Mouse (Mus musculus) bone marrow macrophage, adult 2 months (primary cell): ENCODE measurements around the gene Mat2b. TPM values are rescaled to one million over a fixed set of nuclear protein-coding genes. Genes with fewer than 3 reads are reported as not detected.

Experiments used
- H3K27ac ChIP-seq: 2 replicates; pipeline ENCODE4 v1.5.1; 2012; ENCODE audit warnings: low read depth, low read length; ENCODE audit not compliant: insufficient read depth
- H3K4me1 ChIP-seq: 2 replicates; pipeline ENCODE4 v1.6.1; 2012; ENCODE audit warnings: low read length; ENCODE audit not compliant: control insufficient read depth, insufficient read depth
- H3K4me3 ChIP-seq: 2 replicates; pipeline ENCODE4 v1.5.1; 2012; ENCODE audit warnings: mild to moderate bottlenecking, low read length, moderate library complexity; ENCODE audit not compliant: insufficient read depth
- CTCF ChIP-seq: IDR thresholded peaks from 2 replicates; pipeline ENCODE4 v1.5.1; 2012; ENCODE audit warnings: low read depth, mild to moderate bottlenecking, low read length, moderate library complexity
- POLR2A ChIP-seq: IDR thresholded peaks from 2 replicates; pipeline ENCODE4 v1.6.1; 2012; ENCODE audit warnings: mild to moderate bottlenecking, low read depth, low read length, borderline replicate concordance
- polyA plus RNA-seq: library from polyadenylated mRNA; stranded (reverse); fragments of >200 nt; gene quantifications from 2 replicates; pipeline ENCODE4 v1.2.4, GENCODE M21; 2012; ENCODE audit not compliant: missing spikeins, insufficient read depth, insufficient read length

The Mat2b gene
- polyA plus RNA-seq, 1 experiment: 71.6 TPM

DNA sequence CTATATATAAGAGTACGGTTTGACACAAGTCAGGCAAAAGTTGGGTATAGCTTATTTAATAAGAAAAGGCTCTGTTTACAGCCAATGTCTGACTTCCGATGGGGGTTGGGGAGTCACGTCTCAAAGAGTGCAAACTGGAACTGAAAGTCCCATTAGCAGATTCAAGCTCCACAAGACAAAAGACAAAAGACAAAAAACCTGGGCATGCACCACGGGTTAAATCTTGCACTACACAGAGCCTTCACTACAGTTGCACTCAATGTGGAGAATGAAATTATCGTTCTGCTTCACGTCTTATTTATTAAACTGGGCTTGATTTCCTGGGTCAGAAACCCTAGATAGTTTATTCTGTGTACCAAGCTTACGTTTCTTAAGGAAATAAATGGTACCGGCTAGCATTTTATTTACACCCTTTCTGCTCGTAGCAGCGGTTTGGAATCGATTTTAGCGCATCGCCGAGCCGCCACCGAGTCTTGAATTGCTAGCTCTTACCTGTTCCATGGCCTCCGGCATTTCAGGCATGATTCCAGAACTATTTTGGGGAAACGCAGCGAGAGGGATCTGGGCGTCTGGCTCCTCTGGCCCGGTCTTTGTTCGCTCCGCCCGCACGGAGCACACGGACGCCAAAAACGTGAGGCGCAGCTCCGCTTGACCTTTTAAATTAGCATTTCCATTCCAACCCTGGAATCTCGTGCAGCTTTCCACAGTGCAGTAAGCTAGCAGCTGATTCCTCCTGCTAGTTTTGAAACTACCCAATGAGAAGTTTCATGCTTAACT lies 504 bp downstream of the Mat2b start:
- TF ChIP-seq POLR2A (0 out of 2 replicates have a peak, but pooled peaks have one; percentile 60), CTCF (no peak)
- H3K4me3 ChIP-seq: peak overlapping the region; percentile 88
- peaks cover 15% of the 10 kb centered on the region for H3K4me1 ChIP-seq
- peak overlapping the region; percentile 95 for H3K27ac ChIP-seq

DNA sequence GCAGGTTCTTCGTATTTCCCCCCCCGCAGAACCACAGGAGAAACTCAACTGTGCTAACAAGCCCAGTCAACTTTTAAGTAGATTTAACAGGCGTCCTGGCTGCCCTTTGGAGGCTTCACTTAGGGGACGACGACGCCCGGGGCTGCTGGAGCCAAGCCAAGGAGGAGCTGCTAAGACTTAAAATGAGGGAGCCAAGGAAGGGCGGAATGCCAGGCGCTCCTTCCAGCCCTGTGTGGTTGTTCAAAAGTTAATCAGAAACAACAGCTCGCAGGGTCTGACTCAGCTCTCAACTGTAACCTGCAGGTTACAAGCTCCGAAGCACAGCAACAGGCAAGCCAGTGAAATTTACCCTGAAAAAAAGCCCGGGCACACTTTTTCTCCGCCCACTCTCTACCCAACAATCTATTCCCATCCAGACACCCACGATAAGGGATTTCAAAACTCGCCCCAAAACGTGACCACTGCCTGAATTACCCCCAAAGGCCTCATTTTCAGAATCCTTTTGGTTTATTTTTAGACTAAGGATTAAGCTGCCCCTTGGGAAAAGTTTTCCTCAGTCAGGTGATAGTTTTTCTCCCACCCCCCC lies 1.5 kb downstream of the Mat2b start:
- peak overlapping the region; percentile 76 for H3K27ac ChIP-seq
- peaks cover 15% of the 10 kb centered on the region for H3K4me1 ChIP-seq
- peak overlapping the region; percentile 84 for H3K4me3 ChIP-seq
- TF ChIP-seq CTCF (0 out of 2 replicates have a peak, but pooled peaks have one; percentile 5), POLR2A (no peak)

DNA sequence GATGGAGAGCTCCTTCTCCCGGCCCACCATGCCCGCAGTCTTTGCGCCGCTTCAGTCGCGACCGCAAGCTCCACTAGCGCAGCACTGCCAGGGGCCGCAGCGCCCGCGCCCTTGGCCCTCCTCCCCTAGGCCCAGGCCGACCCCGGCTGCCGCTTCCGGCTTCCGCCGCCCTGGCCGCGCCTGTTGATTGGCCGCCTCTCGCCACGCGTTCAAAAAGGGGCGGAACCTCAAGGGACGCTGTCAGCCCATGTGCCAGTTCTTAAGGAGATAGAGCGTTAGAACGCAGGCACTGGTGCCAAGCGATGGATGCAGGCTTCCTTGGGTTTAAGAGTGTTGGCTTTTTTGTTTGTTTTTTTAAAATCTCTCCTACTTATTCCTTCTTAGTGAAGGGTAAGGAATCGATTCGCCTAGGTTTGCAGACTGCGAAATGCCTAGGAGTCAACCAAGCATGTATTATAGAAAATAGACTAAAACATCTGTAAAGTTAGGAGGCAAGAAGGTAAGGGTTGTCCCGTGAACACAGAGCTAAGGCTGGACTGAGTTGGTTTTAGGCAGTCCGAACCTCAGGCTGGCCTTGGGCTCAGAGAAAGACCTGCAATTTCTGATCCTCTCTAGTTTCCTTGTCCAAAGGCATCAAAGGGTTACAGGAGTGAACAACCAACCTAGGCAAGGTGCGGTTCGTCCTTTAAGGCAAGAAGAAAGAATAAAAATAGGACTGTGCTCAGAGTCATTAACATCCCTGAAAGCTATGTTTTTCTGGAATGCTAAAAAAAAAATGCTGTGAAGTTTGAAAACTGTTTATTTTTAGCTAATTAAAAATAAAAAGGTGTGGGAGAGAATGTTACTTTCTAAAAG lies 2.3 kb downstream of the Mat2b start:
- H3K4me3 ChIP-seq: peak overlapping the region; percentile 84
- no peak for TF ChIP-seq POLR2A
- no peak for TF ChIP-seq CTCF

GRCm38 (mm10) chr11:40692101-40692509 lies 2.9 kb downstream of the Mat2b start:
- H3K4me1 ChIP-seq: peaks cover 15% of the 10 kb centered on the region
- peak overlapping the region; percentile 54 for H3K27ac ChIP-seq
- peak overlapping the region; percentile 84 for H3K4me3 ChIP-seq
- TF ChIP-seq CTCF (no peak), POLR2A (no peak)

More for the DNA sequence above, 2.3 kb downstream of the Mat2b start:
- H3K4me1 ChIP-seq: peaks cover 15% of the 10 kb centered on the region
- peak overlapping the region; percentile 76 for H3K27ac ChIP-seq

GRCm38 (mm10) chr11:40690444-40691127 lies 4.4 kb downstream of the Mat2b start:
- Histone ChIP-seq H3K27ac (no peak overlapping the region), H3K4me3 (0 out of 2 replicates have a peak overlapping the region, but pooled peaks have one; percentile 2), H3K4me1 (peaks cover 15% of the 10 kb centered on the region)
- no peak for TF ChIP-seq CTCF
- no peak for TF ChIP-seq POLR2A

- TF ChIP-seq POLR2A (no peak), CTCF (no peak)
- no peaks in the 10 kb centered on the region for H3K4me1 ChIP-seq
- no peak overlapping the region for H3K4me3 ChIP-seq
- H3K27ac ChIP-seq: no peak overlapping the region
Measured at GRCm38 (mm10) chr11:40683295-40683694, 11.7 kb downstream of the Mat2b start.

GRCm38 (mm10) chr11:40682456-40682855 lies 12.5 kb downstream of the Mat2b start:
- no peak overlapping the region for H3K4me3 ChIP-seq
- no peak overlapping the region for H3K27ac ChIP-seq
- TF ChIP-seq CTCF: no peak
- no peaks in the 10 kb centered on the region for H3K4me1 ChIP-seq

- Histone ChIP-seq H3K27ac (no peak overlapping the region), H3K4me3 (no peak overlapping the region), H3K4me1 (no peaks in the 10 kb centered on the region)
- peak; percentile 37; the same call in 1 of the 2 replicates for TF ChIP-seq CTCF
- TF ChIP-seq POLR2A: no peak
Measured at GRCm38 (mm10) chr11:40677169-40677568, 17.8 kb downstream of the Mat2b start.
